Mouse (Mus musculus) urinary bladder, adult 18-20 months (tissue): Measurements from ENCODE around the gene Dcp1a.

Experiments used
- DNase-seq, 2 experiments: peaks; one replicate each; pipeline ENCODE4 v3.0.0; 2022; ENCODE audit warnings: low spot score in 2 of 2, mixed read lengths in 2 of 2

Gene Dcp1a

GRCm38 (mm10) chr14:30560803-30561389, 81.6 kb downstream of the Dcp1a start:
- no peak for DNase-seq

- no peak for DNase-seq
These were observed 82.3 kb downstream of the Dcp1a start for GRCm38 (mm10) chr14:30561470-30562187.

- DNase-seq: no peak
These were observed 83.0 kb downstream of the Dcp1a start for GRCm38 (mm10) chr14:30562343-30562742.

- DNase-seq: peak; percentile 34 to 36
These were observed 85.1 kb downstream of the Dcp1a start for GRCm38 (mm10) chr14:30564451-30564850.

- no peak for DNase-seq
These were observed 87.0 kb downstream of the Dcp1a start for GRCm38 (mm10) chr14:30566317-30566716.

GRCm38 (mm10) chr14:30568016-30568415, 88.7 kb downstream of the Dcp1a start:
- no peak for DNase-seq

- DNase-seq: no peak
These were observed 91.0 kb downstream of the Dcp1a start for GRCm38 (mm10) chr14:30570303-30570702.

GRCm38 (mm10) chr14:30572253-30572652, 92.9 kb downstream of the Dcp1a start:
- no peak for DNase-seq

- DNase-seq: no peak
These were observed 93.9 kb downstream of the Dcp1a start for GRCm38 (mm10) chr14:30573235-30573634.

- DNase-seq: peak; percentile 46 to 61
These were observed 94.7 kb downstream of the Dcp1a start for GRCm38 (mm10) chr14:30573983-30574584.

GRCm38 (mm10) chr14:30575791-30576190, 96.5 kb downstream of the Dcp1a start:
- no peak for DNase-seq

GRCm38 (mm10) chr14:30576260-30576659, 96.9 kb downstream of the Dcp1a start:
- DNase-seq: no peak
